Mouse (Mus musculus) B cell, adult 67 days (primary cell): Measurements from ENCODE around the gene Zfp598. TPM values are rescaled to one million over a fixed set of nuclear protein-coding genes. Genes with fewer than 3 reads are reported as not detected.

Experiments
- total RNA-seq, 2 experiments: library from RNA; stranded (reverse); gene quantifications; 4 replicates each; pipeline ENCODE4 v1.2.4; 2023

Gene Zfp598
- 10 to 100 TPM; 60.3 to 60.7 TPM for total RNA-seq

GRCm38 (mm10) chr17:24669545-24670245 lies at the start of gene Zfp598:
TSS of gene Zfp598 (plus strand) at chr17:24669687.

GRCm38 (mm10) chr17:24632167-24632812 lies 37.2 kb upstream of the Zfp598 start, which contains the start of the genes Tsc2 and Nthl1:
TSS of gene Tsc2 (minus strand) at chr17:24632630.
TSS of gene Nthl1 (plus strand) at chr17:24632680.

GRCm38 (mm10) chr17:24650070-24650616 lies 19.3 kb upstream of the Zfp598 start, which contains the start of gene Slc9a3r2:
TSS of gene Slc9a3r2 (minus strand) at chr17:24650327.

GRCm38 (mm10) chr17:24658017-24658758 lies 11.3 kb upstream of the Zfp598 start, which contains the start of gene Npw:
TSS of gene Npw (minus strand) at chr17:24658457.

GRCm38 (mm10) chr17:24689251-24690081 lies 20.0 kb downstream of the Zfp598 start, which contains the start of gene Syngr3:
TSS of gene Syngr3 (minus strand) at chr17:24689955.

GRCm38 (mm10) chr17:24696011-24696697 lies 26.7 kb downstream of the Zfp598 start, which contains the start of the genes Gfer and Noxo1:
TSS of gene Gfer (minus strand) at chr17:24696156.
TSS of gene Noxo1 (plus strand) at chr17:24696234.

GRCm38 (mm10) chr17:24706982-24707800 lies 37.7 kb downstream of the Zfp598 start, which contains the start of gene Tbl3:
TSS of gene Tbl3 (minus strand) at chr17:24707660.

GRCm38 (mm10) chr17:24717943-24718342 lies 48.5 kb downstream of the Zfp598 start, which contains the start of the genes Rnf151 and Rps2:
TSS of gene Rnf151 (minus strand) at chr17:24718063.
TSS of gene Rps2 (plus strand) at chr17:24718116.

GRCm38 (mm10) chr17:24724184-24724583 lies 54.7 kb downstream of the Zfp598 start, which contains the start of gene Ndufb10:
TSS of gene Ndufb10 (minus strand) at chr17:24724478.

GRCm38 (mm10) chr17:24727618-24728017 lies 58.1 kb downstream of the Zfp598 start, which contains the start of gene Rpl3l:
TSS of gene Rpl3l (plus strand) at chr17:24727820.

Other genes with a start within 250 kb of the Zfp598 start
- 10 to 100 TPM; 31.8 to 32.7 TPM for gene Eci1, start 243.0 kb upstream of the Zfp598 start, total RNA-seq
- gene Dnase1l2, start 226.6 kb upstream of the Zfp598 start, total RNA-seq = 1 to 10 TPM; 6.0 to 6.6 TPM
- 10 to 100 TPM; 68.6 to 72.5 TPM for gene E4f1, start 199.4 kb upstream of the Zfp598 start, total RNA-seq
- gene Pgp, start 199.3 kb upstream of the Zfp598 start, total RNA-seq = 10 to 100 TPM; 22.1 to 22.6 TPM
- 1 to 10 TPM in 1 of 2 experiments, under 1 TPM in 1; 0.96 to 2.7 TPM for gene Bricd5, start 195.8 kb upstream of the Zfp598 start, total RNA-seq
- gene Mlst8, start 190.6 kb upstream of the Zfp598 start, total RNA-seq = 10 to 100 TPM; 24.9 to 30.6 TPM
- gene Caskin1, start 181.1 kb upstream of the Zfp598 start, total RNA-seq = not detected
- gene Traf7, start 141.7 kb upstream of the Zfp598 start, total RNA-seq = 100 to 1,000 TPM; 202 to 220 TPM
- 1 to 10 TPM; 1.1 to 1.5 TPM for gene Rab26, start 135.5 kb upstream of the Zfp598 start, total RNA-seq
- gene Pkd1, start 119.9 kb upstream of the Zfp598 start, total RNA-seq = 10 to 100 TPM; 75.3 to 80.9 TPM
- gene Tsc2, start 37.1 kb upstream of the Zfp598 start, total RNA-seq = 100 to 1,000 TPM in 1 of 2 experiments, 10 to 100 TPM in 1; 97.7 to 108 TPM
- 1 to 10 TPM; 4.1 to 7.8 TPM for gene Nthl1, start 37.0 kb upstream of the Zfp598 start, total RNA-seq
- gene Slc9a3r2, start 19.4 kb upstream of the Zfp598 start, total RNA-seq = under 1 TPM in 1 of 2 experiments, not detected in 1; 0.30 TPM
- not detected for gene Npw, start 11.2 kb upstream of the Zfp598 start, total RNA-seq
- gene Syngr3, start 20.3 kb downstream of the Zfp598 start, total RNA-seq = under 1 TPM in 1 of 2 experiments, not detected in 1; 0.50 TPM
- gene Gfer, start 26.5 kb downstream of the Zfp598 start, total RNA-seq = 10 to 100 TPM; 15.8 to 17.5 TPM
- 1 to 10 TPM; 5.5 to 7.4 TPM for gene Noxo1, start 26.5 kb downstream of the Zfp598 start, total RNA-seq
- gene Tbl3, start 38.0 kb downstream of the Zfp598 start, total RNA-seq = 10 to 100 TPM; 30.5 to 32.5 TPM
- gene Rnf151, start 48.4 kb downstream of the Zfp598 start, total RNA-seq = not detected
- gene Rps2, start 48.4 kb downstream of the Zfp598 start, total RNA-seq = 1,000 to 10,000 TPM; 1,102 to 1,132 TPM
- 10 to 100 TPM; 67.1 to 79.0 TPM for gene Ndufb10, start 54.8 kb downstream of the Zfp598 start, total RNA-seq
- not detected for gene Rpl3l, start 58.1 kb downstream of the Zfp598 start, total RNA-seq
- 10 to 100 TPM; 31.6 to 34.3 TPM for gene Msrb1, start 67.0 kb downstream of the Zfp598 start, total RNA-seq
- not detected for gene Hs3st6, start 83.3 kb downstream of the Zfp598 start, total RNA-seq
- not detected for gene Meiob, start 134.6 kb downstream of the Zfp598 start, total RNA-seq
- gene Hagh, start 170.5 kb downstream of the Zfp598 start, total RNA-seq = 10 to 100 TPM; 29.9 to 32.6 TPM
- gene Fahd1, start 180.7 kb downstream of the Zfp598 start, total RNA-seq = 1 to 10 TPM; 1.8 to 2.6 TPM
- 1 to 10 TPM in 1 of 2 experiments, under 1 TPM in 1; 0.80 to 1.3 TPM for gene Igfals, start 196.3 kb downstream of the Zfp598 start, total RNA-seq
- gene Nubp2, start 216.7 kb downstream of the Zfp598 start, total RNA-seq = 10 to 100 TPM; 61.9 to 68.8 TPM
- gene Spsb3, start 217.0 kb downstream of the Zfp598 start, total RNA-seq = 10 to 100 TPM; 36.0 to 40.1 TPM
- gene Eme2, start 225.4 kb downstream of the Zfp598 start, total RNA-seq = 10 to 100 TPM; 68.9 to 86.2 TPM
- gene Mrps34, start 225.4 kb downstream of the Zfp598 start, total RNA-seq = 10 to 100 TPM; 25.7 to 31.4 TPM
- gene Nme3, start 226.8 kb downstream of the Zfp598 start, total RNA-seq = 10 to 100 TPM; 31.9 to 34.5 TPM